Mouse (Mus musculus) naive thymus-derived CD4-positive, alpha-beta T cell, adult 5 months (primary cell): Measurements from ENCODE around the gene Catip. TPM values are rescaled to one million over a fixed set of nuclear protein-coding genes. Genes with fewer than 3 reads are reported as not detected.

ENCODE experiments used
- polyA plus RNA-seq: library from polyadenylated mRNA; unstranded; fragments of 100-300 nt; shearing (Covaris generic); gene quantifications from one replicate; pipeline ENCODE4 v1.2.1, GENCODE M21; 2017

Gene Catip
- polyA plus RNA-seq = not detected

DNA sequence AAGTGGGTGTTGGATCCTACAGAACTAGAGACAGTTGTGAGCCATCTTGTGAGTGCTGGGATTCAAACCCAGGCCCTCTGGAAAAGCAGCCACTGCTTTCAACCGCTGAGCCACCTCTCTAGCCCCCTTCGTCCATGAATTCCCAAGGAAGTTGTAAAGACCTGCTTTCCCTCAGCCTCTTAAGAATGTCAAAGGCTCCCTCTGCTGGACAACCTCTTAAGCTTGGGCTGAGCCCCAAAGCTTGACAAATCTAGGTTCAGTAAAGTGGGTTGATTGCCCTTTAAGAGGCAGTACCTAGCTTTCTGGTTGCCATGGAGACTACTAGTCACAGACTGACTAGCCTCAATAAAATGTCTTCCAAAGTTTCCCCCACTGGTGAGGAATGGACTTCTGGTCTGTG lies at the start of gene Catip:
Catip (plus strand) TSS at position 297 of the 400 bp plus-strand sequence.

DNA sequence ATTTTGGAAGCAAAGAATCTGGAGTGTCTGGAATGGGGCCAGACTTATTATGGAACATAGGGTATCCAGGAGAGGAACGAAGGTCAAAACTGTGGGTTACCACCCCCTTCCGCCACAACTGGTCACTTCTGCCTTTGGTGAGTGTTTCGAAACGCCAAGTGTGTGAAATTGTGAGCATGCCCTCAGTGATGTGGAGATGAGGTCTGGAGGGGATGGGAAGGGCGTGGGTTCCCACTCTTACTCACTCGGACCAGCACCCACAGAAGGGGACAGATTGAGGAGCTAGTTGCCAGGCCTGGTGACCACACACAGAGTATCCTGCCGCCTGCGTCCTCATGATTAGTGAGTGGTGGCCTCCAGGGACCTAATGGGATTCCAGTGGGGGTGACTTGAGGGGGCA lies 13.1 kb downstream of the Catip start, which contains the start of gene Slc11a1:
Slc11a1 (plus strand) TSS at position 216 of the 400 bp plus-strand sequence.

DNA sequence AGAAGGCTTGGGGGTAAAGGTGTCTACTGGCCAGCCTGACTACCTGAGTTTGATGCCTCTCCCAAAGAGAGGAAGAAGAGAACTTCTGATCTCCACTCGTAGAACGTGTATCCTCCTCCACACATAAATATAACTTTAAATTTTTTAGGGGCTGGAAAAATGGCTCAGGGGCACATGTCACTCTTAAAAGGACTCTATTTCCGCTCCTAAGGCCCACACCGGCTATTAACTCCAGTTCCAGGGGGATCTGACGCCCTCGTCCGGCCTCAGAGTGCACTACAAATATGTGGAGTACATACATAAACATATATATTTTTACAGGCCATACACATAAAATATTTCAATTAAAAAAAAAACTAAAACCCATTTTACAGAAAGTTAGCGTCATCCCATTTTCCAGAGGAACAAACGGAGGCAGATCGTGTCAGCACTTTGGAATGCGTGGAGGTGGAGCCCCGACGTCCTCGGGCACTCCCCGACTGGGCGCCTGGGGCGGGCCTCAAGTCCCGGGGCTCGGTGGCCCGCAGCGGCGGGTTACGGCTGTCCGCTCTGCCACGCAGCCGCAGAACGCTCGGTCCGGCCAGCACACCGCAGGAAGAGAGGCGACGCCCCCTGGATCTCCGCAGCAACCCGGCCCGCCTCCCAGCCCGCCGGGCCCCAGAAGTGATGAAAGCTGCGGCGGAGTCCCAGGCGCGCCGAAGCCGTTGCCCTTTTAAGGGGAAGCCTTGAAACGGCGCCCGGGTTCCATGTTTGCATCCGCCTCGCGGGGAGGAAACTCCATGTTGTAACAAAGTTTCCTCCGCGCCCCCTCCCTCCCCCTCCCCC lies 29.2 kb downstream of the Catip start, which contains the start of gene Ctdsp1:
Ctdsp1 (plus strand) TSS at position 586 of the 825 bp plus-strand sequence.

DNA sequence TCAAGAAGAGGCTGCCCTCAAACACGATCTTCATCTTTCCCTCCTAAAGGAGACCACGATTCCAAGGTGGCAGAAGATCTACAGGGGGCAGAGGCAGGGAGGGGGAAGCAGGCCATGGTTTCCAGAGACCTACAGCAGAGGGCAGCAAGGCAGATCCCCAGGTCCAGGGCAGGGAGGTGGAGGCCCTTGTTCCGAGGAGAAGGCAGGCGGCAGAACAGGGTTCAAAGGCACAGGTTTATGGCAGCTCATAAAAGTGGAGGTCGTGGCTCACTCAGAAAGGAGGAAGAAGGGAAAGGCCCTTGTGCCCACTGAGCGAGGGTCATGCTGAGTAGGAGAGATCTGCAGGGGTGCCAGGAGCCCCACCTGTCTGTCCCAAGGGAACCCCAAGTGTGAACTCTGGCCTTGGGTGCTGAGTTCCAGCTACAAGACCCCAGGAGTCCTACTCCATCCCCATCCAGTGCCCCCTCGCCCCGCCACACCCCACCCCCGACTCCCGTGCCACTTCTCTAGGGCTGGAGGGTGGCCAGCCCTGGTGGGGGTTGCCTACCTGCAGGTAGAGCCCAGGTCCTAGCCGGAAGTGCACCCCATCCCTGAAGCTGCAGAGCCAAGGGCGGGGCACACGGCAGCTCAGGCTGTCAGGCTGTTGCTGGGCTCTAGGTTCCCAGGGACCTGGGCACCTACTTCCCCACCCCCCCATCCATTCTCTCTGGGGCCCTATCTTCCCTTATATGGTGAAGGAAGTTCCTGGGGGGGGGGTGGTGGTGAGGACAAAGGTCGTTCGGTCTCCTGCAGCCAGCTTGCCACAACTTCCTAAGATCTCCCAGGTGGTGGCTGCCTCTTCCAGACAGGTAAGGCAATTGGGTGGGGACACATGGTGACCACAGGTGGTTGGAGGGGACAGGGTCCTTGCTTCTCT lies 46.9 kb downstream of the Catip start, which contains the start of gene Vil1:
Vil1 (plus strand) TSS at position 788 of the 916 bp plus-strand sequence.

Other genes starting within 250 kb of the Catip start
- 3.1 TPM for gene Tns1, start 237.7 kb upstream of the Catip start, polyA plus RNA-seq
- gene Rufy4, start 236.6 kb upstream of the Catip start, polyA plus RNA-seq = 0.32 TPM
- gene Cxcr2, start 208.1 kb upstream of the Catip start, polyA plus RNA-seq = 0.19 TPM
- gene Cxcr1, start 167.5 kb upstream of the Catip start, polyA plus RNA-seq = 1.7 TPM
- gene Arpc2, start 126.0 kb upstream of the Catip start, polyA plus RNA-seq = 901 TPM
- 1.1 TPM for gene Gpbar1, start 83.6 kb upstream of the Catip start, polyA plus RNA-seq
- 296 TPM for gene Aamp, start 77.4 kb upstream of the Catip start, polyA plus RNA-seq
- 38.7 TPM for gene Pnkd, start 77.2 kb upstream of the Catip start, polyA plus RNA-seq
- 0.66 TPM for gene Tmbim1, start 56.5 kb upstream of the Catip start, polyA plus RNA-seq
- not detected for gene Slc11a1, start 13.1 kb downstream of the Catip start, polyA plus RNA-seq
- 5.5 TPM for gene Ctdsp1, start 29.4 kb downstream of the Catip start, polyA plus RNA-seq
- 0.61 TPM for gene Vil1, start 47.3 kb downstream of the Catip start, polyA plus RNA-seq
- gene Cnot9, start 143.9 kb downstream of the Catip start, polyA plus RNA-seq = 24.0 TPM
- 0.85 TPM for gene Plcd4, start 180.8 kb downstream of the Catip start, polyA plus RNA-seq
- 18.6 TPM for gene Usp37, start 182.2 kb downstream of the Catip start, polyA plus RNA-seq
- 22.7 TPM for gene Zfp142, start 226.1 kb downstream of the Catip start, polyA plus RNA-seq
- gene Bcs1l, start 226.2 kb downstream of the Catip start, polyA plus RNA-seq = 6.6 TPM
- gene Rnf25, start 239.3 kb downstream of the Catip start, polyA plus RNA-seq = 18.6 TPM
- not detected for gene Stk36, start 239.3 kb downstream of the Catip start, polyA plus RNA-seq